Mouse (Mus musculus): ENCODE results near the gene Aifm3.
A peak's percentile ranks its signal among the peaks of the same experiment; 100 is the strongest.
"Not testable (repeated sequence)": the region's sequence is repeated elsewhere in the genome, so short reads cannot be mapped to it uniquely, and the experiment has no call there.

The Aifm3 gene

GRCm38 (mm10) chr16:17502681-17503080 is 13.3 kb downstream of the Aifm3 start:
- DNase-seq = no peak

- no peak for DNase-seq
These were observed 17.7 kb downstream of the Aifm3 start for GRCm38 (mm10) chr16:17507018-17507552.

GRCm38 (mm10) chr16:17508031-17508430 is 18.6 kb downstream of the Aifm3 start:
- DNase-seq = not testable (repeated sequence)

- DNase-seq = peak; percentile 86
These were observed 19.3 kb downstream of the Aifm3 start, which contains the start of gene Lztr1 for GRCm38 (mm10) chr16:17508546-17509239. TSS of gene Lztr1 (plus strand) at chr16:17508688.

- DNase-seq = no peak
These were observed 19.8 kb downstream of the Aifm3 start for GRCm38 (mm10) chr16:17509240-17509597.

- DNase-seq = no peak
These were observed 20.7 kb downstream of the Aifm3 start for GRCm38 (mm10) chr16:17510143-17510542.

- DNase-seq = no peak
These were observed 21.3 kb downstream of the Aifm3 start for GRCm38 (mm10) chr16:17510686-17511085.

GRCm38 (mm10) chr16:17511431-17511830 is 22.0 kb downstream of the Aifm3 start:
- DNase-seq = no peak

- DNase-seq = no peak
These were observed 29.5 kb downstream of the Aifm3 start for GRCm38 (mm10) chr16:17518910-17519309.

GRCm38 (mm10) chr16:17524156-17524555 is 34.7 kb downstream of the Aifm3 start:
- DNase-seq = no peak

- DNase-seq = no peak
These were observed 36.1 kb downstream of the Aifm3 start for GRCm38 (mm10) chr16:17525524-17525923.

GRCm38 (mm10) chr16:17526223-17526622 is 36.8 kb downstream of the Aifm3 start:
- no peak for DNase-seq

- no peak for DNase-seq
These were observed 38.2 kb downstream of the Aifm3 start for GRCm38 (mm10) chr16:17527606-17528005.

GRCm38 (mm10) chr16:17528276-17528675 is 38.9 kb downstream of the Aifm3 start:
- no peak for DNase-seq

GRCm38 (mm10) chr16:17529981-17530586 is 40.7 kb downstream of the Aifm3 start:
- no peak for DNase-seq

GRCm38 (mm10) chr16:17530640-17531288 is 41.4 kb downstream of the Aifm3 start, which contains the start of gene Thap7:
TSS of gene Thap7 (minus strand) at chr16:17531136.
- peak; percentile 96 to 98 for DNase-seq

- no peak for DNase-seq
These were observed 42.9 kb downstream of the Aifm3 start for GRCm38 (mm10) chr16:17532271-17532670.

- no peak for DNase-seq
These were observed 43.4 kb downstream of the Aifm3 start for GRCm38 (mm10) chr16:17532676-17533329.

- peak in 1 of 2 experiments; percentile 37 for DNase-seq
These were observed 47.2 kb downstream of the Aifm3 start for GRCm38 (mm10) chr16:17536584-17536983.

- no peak for DNase-seq
These were observed 53.2 kb downstream of the Aifm3 start for GRCm38 (mm10) chr16:17542632-17543031.

- DNase-seq = no peak
These were observed 63.4 kb downstream of the Aifm3 start for GRCm38 (mm10) chr16:17552837-17553236.

GRCm38 (mm10) chr16:17553910-17554685 is 64.7 kb downstream of the Aifm3 start:
- peak; percentile 58 to 79 for DNase-seq
